Mouse (Mus musculus) embryonic facial prominence, embryonic 14.5 days (tissue): ENCODE data around the gene Gm12248. TPM values are rescaled to one million over a fixed set of nuclear protein-coding genes. Genes with fewer than 3 reads are reported as not detected.
"Not testable (repeated sequence)": the region's sequence is repeated elsewhere in the genome, so short reads cannot be mapped to it uniquely, and the experiment has no call there.

Experiments used
- ATAC-seq: fragments of 200-750 bp; cut with Nextera tagmentation; 2 replicates; pipeline ENCODE4 v1.8.0; 2017; ENCODE audit warnings: low read depth, moderate number of reproducible peaks, moderate TSS enrichment
- DNase-seq: peaks from one replicate; pipeline ENCODE4 v3.0.0-alpha.2; 2015; ENCODE audit warnings: low spot score
- H3K27ac ChIP-seq: fragments of 300-500 bp; sonication (generic); replicated peaks from 2 replicates; pipeline ENCODE4 v1.5.1; 2014; ENCODE audit warnings: low read depth, mild to moderate bottlenecking, low read length, moderate library complexity
- H3K27me3 ChIP-seq: fragments of 300-500 bp; sonication (generic); replicated peaks from 2 replicates; pipeline ENCODE4 v1.6.1; 2014; ENCODE audit warnings: low read length; ENCODE audit not compliant: control insufficient read depth, insufficient read depth
- H3K36me3 ChIP-seq: fragments of 300-500 bp; sonication (generic); 2 replicates; pipeline ENCODE4 v1.6.1; 2014; ENCODE audit warnings: low read length, mixed read lengths; ENCODE audit not compliant: control insufficient read depth, insufficient read depth
- H3K4me1 ChIP-seq: fragments of 300-500 bp; sonication (generic); 2 replicates; pipeline ENCODE4 v1.6.1; 2014; ENCODE audit warnings: antibody characterized with exemption, low read length; ENCODE audit not compliant: control insufficient read depth, insufficient read depth
- H3K4me2 ChIP-seq: fragments of 300-500 bp; sonication (generic); 2 replicates; pipeline ENCODE4 v1.6.1; 2014; ENCODE audit warnings: low read depth, mild to moderate bottlenecking, low read length, moderate library complexity, mixed read lengths
- H3K4me3 ChIP-seq: fragments of 300-500 bp; sonication (generic); 2 replicates; pipeline ENCODE4 v1.5.1; 2014; ENCODE audit warnings: low read depth, mild to moderate bottlenecking, low read length
- H3K9ac ChIP-seq: fragments of 300-500 bp; sonication (generic); 2 replicates; pipeline ENCODE4 v1.6.1; 2014; ENCODE audit warnings: low read depth, mild to moderate bottlenecking, low read length, moderate library complexity, mixed read lengths
- H3K9me3 ChIP-seq: fragments of 300-500 bp; sonication (generic); 2 replicates; pipeline ENCODE4 v1.6.1; 2016; ENCODE audit warnings: low read length; ENCODE audit not compliant: control insufficient read depth
- WGBS: fragments of 180-500 bp; shearing (Covaris S2); extraction: QIAGEN DNeasy Blood & Tissue Kit; methylation state at CpG from one replicate; pipeline ENCODE4 v1.1.7; 2014; 5-methylcytosine and 5-hydroxymethylcytosine counted together
- polyA plus RNA-seq: library from polyadenylated mRNA; unstranded; fragments of >200 nt; fragmentation: Nextera tagmentation; extraction: Ambion mirVana; gene quantifications from 2 replicates; pipeline ENCODE4 v1.2.1, GENCODE M21; 2014

Gm12248 gene
- polyA plus RNA-seq, 1 experiment from 2014 or later, result not detected

DNA sequence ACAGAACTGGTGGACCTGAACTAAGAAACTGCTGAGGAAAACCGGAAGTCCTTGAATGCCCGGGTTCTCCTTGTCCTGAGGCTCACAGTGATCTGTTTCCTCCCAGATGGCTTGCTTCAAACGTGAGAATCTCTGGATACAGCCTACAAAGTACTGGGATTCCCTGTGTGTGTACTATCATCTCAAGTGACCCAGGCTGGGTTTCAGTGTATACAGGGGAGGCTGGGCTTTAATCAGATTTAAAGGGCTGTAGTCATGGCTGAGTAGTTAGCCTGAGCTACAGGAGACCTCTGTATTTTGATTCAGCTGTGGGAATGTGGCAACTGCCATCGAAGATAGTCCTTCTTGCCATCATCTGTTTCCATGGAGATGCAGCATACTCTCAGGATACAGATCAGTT, 15.7 kb downstream of the Gm12248 start:
- no peaks in the 10 kb centered on the region for H3K4me1 ChIP-seq
- H3K9me3 ChIP-seq, result no peaks in the 10 kb centered on the region
- no peak overlapping the region for H3K4me3 ChIP-seq
- no peak for DNase-seq
- no peak for ATAC-seq
- H3K36me3 ChIP-seq, result no peaks in the 10 kb centered on the region
- 78% methylated on average over 4 of the region's 4 CpGs for WGBS
- H3K9ac ChIP-seq, result no peak overlapping the region
- H3K27me3 ChIP-seq, result no peaks in the 10 kb centered on the region
- H3K4me2 ChIP-seq, result no peak overlapping the region
- H3K27ac ChIP-seq, result no peak overlapping the region

DNA sequence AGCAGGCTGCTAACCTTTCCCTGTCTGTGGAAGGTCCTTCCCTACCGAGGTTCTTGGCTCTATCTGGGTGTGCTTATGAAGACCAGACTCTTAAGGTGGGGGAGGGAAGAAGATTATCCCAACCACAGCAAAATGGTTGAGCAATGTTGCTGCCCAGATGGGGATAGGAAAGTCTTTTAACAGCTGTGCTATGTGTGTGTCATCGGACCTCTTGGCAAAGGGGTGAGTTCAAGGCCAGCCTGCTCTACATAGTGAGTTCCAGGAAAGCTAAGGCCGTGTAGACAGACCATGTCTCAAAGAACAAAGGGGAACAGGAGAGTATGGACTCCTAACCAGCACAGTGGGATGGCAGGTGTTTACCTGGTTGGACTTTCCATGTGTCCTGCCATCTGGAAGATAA, 20.0 kb downstream of the Gm12248 start:
- Histone ChIP-seq H3K4me1 (no peaks in the 10 kb centered on the region), H3K36me3 (no peaks in the 10 kb centered on the region), H3K9ac (no peak overlapping the region), H3K27ac (no peak overlapping the region), H3K4me3 (no peak overlapping the region), H3K9me3 (no peaks in the 10 kb centered on the region), H3K4me2 (no peak overlapping the region), H3K27me3 (no peaks in the 10 kb centered on the region)
- 63% methylated on average over 3 of the region's 3 CpGs for WGBS
- DNase-seq (no peak), ATAC-seq (no peak)

DNA sequence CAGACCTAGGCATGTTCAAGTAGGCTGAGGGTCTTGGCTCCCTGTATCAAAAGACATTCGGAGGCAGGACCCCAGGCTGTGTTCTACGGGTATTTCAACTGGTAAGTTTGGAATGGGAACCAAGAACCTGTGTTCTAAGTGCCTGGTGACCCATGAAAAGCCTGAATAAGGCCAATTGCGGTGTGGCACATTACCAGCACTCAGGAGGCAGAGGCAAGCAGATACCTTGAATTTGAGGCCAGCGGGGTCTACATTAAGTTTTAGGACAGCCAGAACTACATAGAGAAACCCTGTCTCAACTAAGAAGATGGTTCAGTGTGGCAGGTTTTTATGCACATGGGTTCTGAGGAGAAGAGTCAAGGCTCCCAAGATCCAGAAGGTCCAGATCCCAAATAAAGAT, 27.9 kb downstream of the Gm12248 start:
- Histone ChIP-seq H3K4me2 (no peak overlapping the region), H3K9ac (no peak overlapping the region), H3K9me3 (no peaks in the 10 kb centered on the region), H3K4me1 (no peaks in the 10 kb centered on the region), H3K36me3 (peaks cover 13% of the 10 kb centered on the region), H3K4me3 (no peak overlapping the region), H3K27ac (no peak overlapping the region), H3K27me3 (no peaks in the 10 kb centered on the region)
- ATAC-seq (no peak), DNase-seq (no peak)
- 87% methylated on average over 4 of the region's 4 CpGs for WGBS

DNA sequence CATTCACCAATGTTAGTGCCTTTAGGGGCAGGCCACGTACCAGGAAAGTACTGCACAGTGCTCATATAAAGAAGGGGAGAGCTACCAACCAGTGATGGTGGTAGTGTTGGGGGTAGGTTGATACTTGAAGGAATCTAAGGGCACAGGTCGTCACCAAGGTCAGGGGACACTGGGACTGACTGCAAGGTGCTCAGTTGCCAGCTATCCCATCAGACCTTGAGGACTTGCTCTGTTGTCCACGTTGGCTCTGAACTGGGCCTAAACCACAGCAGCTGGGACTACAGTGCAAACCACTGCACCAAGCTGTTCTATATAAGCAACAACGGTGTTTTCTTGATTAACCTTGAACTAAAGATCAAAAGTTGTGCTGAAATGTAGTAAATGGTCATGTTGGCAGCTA, 30.3 kb downstream of the Gm12248 start:
- DNase-seq, result no peak
- WGBS, result 78% methylated on average over 4 of the region's 4 CpGs

DNA sequence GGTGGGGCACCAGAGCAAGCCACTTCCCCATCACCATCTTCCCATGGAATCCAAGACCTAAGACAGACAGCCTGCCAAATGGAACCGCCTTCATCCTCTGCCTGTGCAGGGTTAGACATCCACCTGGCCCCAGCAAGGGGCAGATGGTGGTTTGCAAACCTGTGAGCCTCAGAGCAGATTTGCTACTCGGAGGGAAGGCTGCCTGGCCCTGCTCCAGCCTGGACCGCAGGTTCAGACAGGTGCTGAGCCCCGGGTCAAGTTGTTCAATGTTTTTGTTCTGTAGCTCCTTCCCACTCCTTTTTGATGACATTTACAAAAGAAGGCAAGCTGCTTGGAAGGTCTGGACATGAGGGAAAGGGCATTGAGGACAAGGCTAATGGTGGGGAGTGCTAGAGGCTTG, 31.7 kb downstream of the Gm12248 start:
- H3K27ac ChIP-seq, H3K4me1 ChIP-seq, DNase-seq, H3K4me2 ChIP-seq, H3K4me3 ChIP-seq, H3K9me3 ChIP-seq, ATAC-seq, H3K27me3 ChIP-seq, H3K9ac ChIP-seq: not testable (repeated sequence)
- H3K36me3 ChIP-seq, result peaks cover 39% of the 10 kb centered on the region
- WGBS, result 98% methylated on average over 3 of the region's 4 CpGs

More for the DNA sequence above, 30.3 kb downstream of the Gm12248 start:
- Histone ChIP-seq H3K36me3 (peaks cover 27% of the 10 kb centered on the region), H3K4me1 (no peaks in the 10 kb centered on the region), H3K27ac (no peak overlapping the region), H3K4me3 (no peak overlapping the region), H3K4me2 (no peak overlapping the region), H3K9ac (no peak overlapping the region), H3K9me3 (no peaks in the 10 kb centered on the region), H3K27me3 (no peaks in the 10 kb centered on the region)
- ATAC-seq, result no peak

DNA sequence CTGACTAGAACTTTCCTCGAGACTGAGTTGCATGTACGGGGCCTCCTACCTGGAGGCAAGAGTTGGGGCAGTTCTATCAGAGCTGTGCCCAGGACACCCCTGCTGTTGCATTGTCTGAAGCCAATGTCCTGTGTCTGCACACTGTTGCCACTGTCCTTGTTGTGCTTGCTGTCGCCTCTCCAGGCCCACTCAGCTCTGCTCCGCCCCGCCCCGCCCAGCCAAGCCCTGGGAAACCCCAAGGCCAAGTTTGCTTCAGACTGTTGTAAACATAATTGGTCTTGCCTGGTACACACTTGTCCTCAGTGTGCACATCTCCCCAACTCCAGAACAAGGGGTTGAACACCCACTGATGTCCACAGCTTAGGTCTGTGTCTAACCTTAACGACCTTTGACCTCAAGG, 33.2 kb downstream of the Gm12248 start:
- H3K27me3 ChIP-seq, DNase-seq, H3K9me3 ChIP-seq, H3K9ac ChIP-seq, H3K27ac ChIP-seq, H3K4me1 ChIP-seq, H3K4me3 ChIP-seq, ATAC-seq, H3K4me2 ChIP-seq: not testable (repeated sequence)
- peaks cover 51% of the 10 kb centered on the region for H3K36me3 ChIP-seq
- 91% methylated on average over 7 of the region's 7 CpGs for WGBS

DNA sequence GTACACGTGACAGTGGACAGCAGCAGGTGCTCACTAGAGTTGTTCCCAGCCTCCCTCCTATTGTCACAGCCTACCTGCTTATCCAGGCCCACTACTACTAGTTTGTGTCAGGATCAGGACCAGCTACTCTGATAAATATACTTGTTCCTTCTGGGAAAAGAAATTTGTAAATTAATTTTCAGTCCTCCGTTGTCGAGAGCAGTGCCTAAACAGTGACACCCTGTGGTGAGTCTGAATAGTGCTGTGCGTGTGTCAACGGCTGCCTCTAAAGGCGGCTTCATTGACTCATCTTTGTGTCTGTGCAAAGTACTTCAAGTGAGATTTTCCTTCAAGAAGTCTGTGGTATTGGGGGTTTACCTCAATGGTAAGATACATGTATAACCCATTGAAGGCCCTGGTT, 35.5 kb downstream of the Gm12248 start:
- no peaks in the 10 kb centered on the region for H3K4me1 ChIP-seq
- H3K4me3 ChIP-seq, result no peak overlapping the region
- H3K4me2 ChIP-seq, result no peak overlapping the region
- no peaks in the 10 kb centered on the region for H3K9me3 ChIP-seq
- H3K9ac ChIP-seq, result no peak overlapping the region
- ATAC-seq (no peak), DNase-seq (peak; percentile 42)
- H3K27me3 ChIP-seq, result no peaks in the 10 kb centered on the region
- WGBS, result 60% methylated on average over 6 of the region's 6 CpGs
- H3K36me3 ChIP-seq, result peaks cover 70% of the 10 kb centered on the region
- no peak overlapping the region for H3K27ac ChIP-seq

DNA sequence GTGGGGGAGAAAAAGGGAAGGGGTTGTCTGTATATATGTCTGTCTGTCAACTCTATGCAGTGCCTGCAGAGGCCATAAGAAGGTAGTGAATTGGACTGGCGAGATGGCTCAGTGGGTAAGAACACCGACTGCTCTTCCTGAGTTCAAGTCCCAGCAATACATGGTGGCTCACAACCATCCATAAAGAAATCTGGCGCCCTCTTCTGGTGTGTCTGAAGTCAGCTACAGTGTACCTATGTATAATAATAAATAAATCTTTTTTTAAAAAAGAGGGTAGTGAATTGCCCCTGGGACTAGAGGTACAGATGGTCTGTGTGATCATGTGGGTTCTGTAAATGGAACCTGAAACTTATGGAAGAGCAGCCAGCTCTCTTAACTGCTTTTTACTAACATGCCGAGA, 46.5 kb downstream of the Gm12248 start:
- peaks cover 85% of the 10 kb centered on the region for H3K36me3 ChIP-seq
- ATAC-seq, result no peak
- H3K4me2 ChIP-seq, result no peak overlapping the region
- WGBS, result 73% methylated on average over 4 of the region's 4 CpGs
- no peaks in the 10 kb centered on the region for H3K9me3 ChIP-seq
- H3K4me3 ChIP-seq, result no peak overlapping the region
- no peaks in the 10 kb centered on the region for H3K27me3 ChIP-seq
- no peak for DNase-seq
- H3K9ac ChIP-seq, result no peak overlapping the region
- no peak overlapping the region for H3K27ac ChIP-seq
- no peaks in the 10 kb centered on the region for H3K4me1 ChIP-seq

DNA sequence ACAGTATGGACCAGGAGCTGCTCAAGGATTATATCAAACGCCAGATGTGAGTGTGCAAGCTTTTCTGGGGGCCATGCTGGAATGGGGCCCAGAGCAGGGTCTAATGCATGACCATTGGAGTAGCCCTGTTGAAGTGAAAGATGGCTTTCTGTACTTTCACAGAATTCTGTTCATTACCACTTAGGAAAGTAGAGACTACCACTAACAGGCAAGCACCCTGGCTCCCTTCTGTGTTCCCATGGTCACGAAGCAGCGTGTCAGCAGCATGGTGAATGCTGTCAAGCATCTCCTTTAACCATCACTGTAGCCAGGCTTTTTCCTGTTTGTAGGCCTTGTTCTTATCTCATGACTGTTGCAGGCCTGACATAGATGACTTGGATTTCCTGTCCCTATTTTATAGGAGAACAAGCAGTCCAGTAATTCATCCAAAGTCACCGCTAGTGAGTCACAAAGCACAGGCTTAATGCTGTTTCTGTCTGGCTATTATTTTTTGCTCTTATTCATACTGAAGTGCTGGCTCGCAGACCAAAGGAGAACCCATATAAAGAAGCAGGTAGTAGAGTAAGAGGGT, 50.0 kb downstream of the Gm12248 start:
- no peak for ATAC-seq
- DNase-seq, result no peak
- H3K4me1 ChIP-seq, result no peaks in the 10 kb centered on the region
- H3K36me3 ChIP-seq, result peaks cover 50% of the 10 kb centered on the region
- no peak overlapping the region for H3K27ac ChIP-seq
- no peak overlapping the region for H3K4me3 ChIP-seq
- WGBS, result 92% methylated on average over 5 of the region's 5 CpGs
- no peaks in the 10 kb centered on the region for H3K9me3 ChIP-seq
- no peak overlapping the region for H3K4me2 ChIP-seq
- H3K27me3 ChIP-seq, result no peaks in the 10 kb centered on the region
- H3K9ac ChIP-seq, result no peak overlapping the region
